Comparison of ENCODE assay signal across 18 mouse cellular contexts in the genomic region with DNA sequence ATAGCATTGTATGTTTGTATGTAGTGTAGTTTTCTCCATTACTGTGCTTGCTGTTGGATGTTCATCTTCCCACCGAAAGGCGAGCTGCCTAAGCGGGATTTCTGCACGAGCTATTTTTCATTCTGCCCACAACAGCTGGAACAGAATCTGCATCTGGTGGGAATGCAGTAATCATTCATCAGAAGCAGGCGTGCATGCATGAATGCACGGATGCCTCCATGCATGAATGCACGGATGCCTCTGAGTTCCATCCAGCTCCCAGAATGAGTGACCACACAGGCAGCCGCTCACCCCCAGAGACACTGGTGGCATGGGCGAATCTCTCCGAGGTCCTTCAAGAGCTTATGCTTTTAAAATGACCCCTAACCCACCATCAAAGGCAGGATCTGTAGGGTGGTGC. TPM values are rescaled to one million over a fixed set of nuclear protein-coding genes. Genes with fewer than 3 reads are reported as not detected.
DNase-seq lines count a peak whose midpoint lies in the region; ATAC-seq lines count a peak whose summit lies in the region.
"Had no signal": no experiment of that assay in that cellular context is flagged by ENCODE, and none has a peak within 500 bp of the region (broad histone marks: within the 10 kb centered on the region; RNA-seq: fewer than 3 reads in every experiment).

No protein-coding gene starts in this region.

- H3K9me3 ChIP-seq in heart, embryonic 13.5 days: no peaks in the 10 kb centered on the region
- H3K9me3 ChIP-seq in kidney, embryonic 16.5 days (ENCODE audit: low read length): no peaks in the 10 kb centered on the region
- H3K9me3 ChIP-seq: neural tube, embryonic 12.5 days had no signal

- peaks cover 51% of the 10 kb centered on the region for H3K4me1 ChIP-seq in heart, embryonic 13.5 days
- H3K4me1 ChIP-seq in kidney, embryonic 16.5 days (ENCODE audit: insufficient read depth, low read length): peaks cover 14% of the 10 kb centered on the region

- peaks cover 5% of the 10 kb centered on the region; the same call in 1 of the 2 replicates for H3K27me3 ChIP-seq in heart, embryonic 13.5 days (replicated peaks)
- H3K27me3 ChIP-seq in kidney, embryonic 16.5 days (ENCODE audit: insufficient read depth, low read length): no peaks in the 10 kb centered on the region
- H3K27me3 ChIP-seq: neural tube, embryonic 12.5 days had no signal

- WGBS in heart, embryonic 13.5 days: 81% methylated on average over 10 of the region's 10 CpGs
- WGBS in kidney, embryonic 16.5 days: 43% methylated on average over 10 of the region's 10 CpGs

- H3K36me3 ChIP-seq in heart, embryonic 13.5 days: no peaks in the 10 kb centered on the region; the same call in 1 of the 2 replicates
- H3K36me3 ChIP-seq in kidney, embryonic 16.5 days (ENCODE audit: insufficient read depth, low read length): no peaks in the 10 kb centered on the region
- H3K36me3 ChIP-seq: neural tube, embryonic 12.5 days had no signal

- H3K9ac ChIP-seq in heart, embryonic 13.5 days: peak overlapping the region; percentile 69; the same call in 1 of the 2 replicates
- H3K9ac ChIP-seq in kidney, embryonic 16.5 days (replicated peaks; ENCODE audit: low read length): no peak overlapping the region
- H3K9ac ChIP-seq: lung, embryonic 14.5 days had no signal

- 0 out of 2 replicates have a peak overlapping the region, but pooled peaks have one; percentile 45 for H3K4me3 ChIP-seq in heart, embryonic 13.5 days
- no peak overlapping the region for H3K4me3 ChIP-seq in kidney, embryonic 16.5 days (ENCODE audit: low read length)
- H3K4me3 ChIP-seq: neural tube, embryonic 12.5 days had no signal

- no peak for DNase-seq in heart, adult 9 months (ENCODE audit: low spot score in 2 of 2)
- peak; percentile 28 for DNase-seq in kidney, adult 9 months
- peak; percentile 41 for DNase-seq in embryo, embryonic 11 days
- DNase-seq in retina, embryonic 14.5 days (ENCODE audit: low spot score): peak; percentile 75
- DNase-seq in spleen, postnatal 10 days (ENCODE audit: low spot score in 2 of 2): no peak
- DNase-seq: adrenal gland, postnatal 10 days; cerebellum, adult 9-10 months; gastrocnemius, postnatal 14 days; layer of hippocampus, postnatal 36 days; left cerebral cortex, postnatal 4 days; lung, embryonic 14.5 days; thymus, adult 18-20 months had no signal

- H3K27ac ChIP-seq in heart, embryonic 13.5 days (replicated peaks): peak overlapping the region; percentile 3; the same call in 1 of the 2 replicates
- no peak overlapping the region for H3K27ac ChIP-seq in kidney, embryonic 16.5 days (ENCODE audit: low read length)
- H3K27ac ChIP-seq: neural tube, embryonic 12.5 days had no signal

- no peak for ATAC-seq in heart, embryonic 13.5 days (ENCODE audit: extremely low read depth, insufficient number of reproducible peaks, low FRiP score, low TSS enrichment)
- no peak for ATAC-seq in kidney, embryonic 16.5 days (ENCODE audit: low FRiP score, low TSS enrichment)

- peak overlapping the region; percentile 63 for H3K4me2 ChIP-seq in heart, embryonic 13.5 days
- no peak overlapping the region for H3K4me2 ChIP-seq in kidney, embryonic 16.5 days (replicated peaks; ENCODE audit: low read depth, low read length)
- H3K4me2 ChIP-seq: liver, embryonic 11.5 days; lung, embryonic 14.5 days; neural tube, embryonic 12.5 days had no signal

RNA-seq across cellular contexts. Expression of a gene that starts 1.7 kb away (rescaled TPM):
- polyA plus RNA-seq in heart, embryonic 13.5 days (2015; fragmentation: Nextera tagmentation; extraction: Ambion mirVana): 105 and 125 TPM in 2 replicates
- 2.8 and 3.7 TPM in 2 replicates for polyA plus RNA-seq in kidney, embryonic 16.5 days (2015; fragmentation: Nextera tagmentation; extraction: Ambion mirVana)
- polyA plus RNA-seq: liver, embryonic 11.5 days; midbrain, embryonic 16.5 days; neural tube, embryonic 12.5 days had no signal

RNA-seq across cellular contexts. Expression of a gene that starts 36.3 kb away (rescaled TPM):
- not detected in 2 replicates for polyA plus RNA-seq in heart, embryonic 13.5 days (2015; fragmentation: Nextera tagmentation; extraction: Ambion mirVana)
- 0.07 TPM in 1 of 2 replicates, not detected in the other for polyA plus RNA-seq in kidney, embryonic 16.5 days (2015; fragmentation: Nextera tagmentation; extraction: Ambion mirVana)
- polyA plus RNA-seq: frontal cortex, adult 2 months; liver, embryonic 11.5 days; lung, embryonic 14.5 days; midbrain, embryonic 16.5 days; neural tube, embryonic 12.5 days had no signal

RNA-seq across cellular contexts. Expression of a gene that starts 56.5 kb away (rescaled TPM):
- 101 and 111 TPM in 2 replicates for polyA plus RNA-seq in heart, embryonic 13.5 days (2015; fragmentation: Nextera tagmentation; extraction: Ambion mirVana)
- polyA plus RNA-seq in kidney, embryonic 16.5 days (2015; fragmentation: Nextera tagmentation; extraction: Ambion mirVana): 101 and 110 TPM in 2 replicates

Comparison
In these comparisons a context has a peak if more than half of its experiments do, and no peak if none do; other contexts are left out.
1. DNase-seq: peak in kidney, adult 9 months (single experiment), embryo, embryonic 11 days (single experiment) and retina, embryonic 14.5 days (single experiment); none in heart, adult 9 months (0 of 2) and spleen, postnatal 10 days (0 of 2).
2. RNA of a gene that starts 1.7 kb away (polyA plus RNA-seq): 105 to 125 TPM in heart, embryonic 13.5 days; 2.8 to 3.7 TPM in kidney, embryonic 16.5 days; every median in the first group is over 10 times any median in the second.